Mouse (Mus musculus): ENCODE data around the gene Olfr1402. TPM values are rescaled to one million over a fixed set of nuclear protein-coding genes. Genes with fewer than 3 reads are reported as not detected.

The Olfr1402 gene
- total and polyA plus RNA-seq, 3 experiments, result not detected

- H3K27me3 ChIP-seq (ENCODE audit: control insufficient read depth in 1 of 2, insufficient read depth in 2 of 2, low read length in 2 of 2), result peaks cover 0 to 2% of the 10 kb centered on the region in 2 experiments; a peak in 2 of 4 replicates
- DNase-seq (ENCODE audit: low read depth, low spot score), result peak; percentile 34
- no peak overlapping the region for H3K27ac ChIP-seq (ENCODE audit: control insufficient read depth, low read depth, low read length)
- H3K79me2 ChIP-seq (ENCODE audit: control insufficient read depth, insufficient read depth, low read length, poor library complexity), result no peaks in the 10 kb centered on the region
- peaks cover 0 to 3% of the 10 kb centered on the region in 2 experiments; a peak in 1 of 4 replicates for H3K4me1 ChIP-seq (ENCODE audit: control insufficient read depth in 1 of 2, insufficient read depth in 2 of 2, low read length in 2 of 2)
- no peak overlapping the region for H3K9ac ChIP-seq (ENCODE audit: control insufficient read depth, low read depth, low read length, poor library complexity, severe bottlenecking)
- no peaks in the 10 kb centered on the region for H3K9me3 ChIP-seq (replicated peaks; ENCODE audit: insufficient read depth, low read length)
- peaks cover 0 to 3% of the 10 kb centered on the region in 2 experiments; a peak in 1 of 4 replicates for H3K36me3 ChIP-seq (ENCODE audit: control insufficient read depth in 1 of 2, insufficient read depth in 2 of 2, low read length in 2 of 2)
- no peak overlapping the region for H3K4me3 ChIP-seq (ENCODE audit: control insufficient read depth in 1 of 2, insufficient read depth in 1 of 2, low read depth in 2 of 2, low read length in 2 of 2)
- TF ChIP-seq TCF12 (IDR thresholded peaks at IDR 0.05; ENCODE audit: low read depth, low read length) (peak; percentile 57; the same call in 1 of the 2 replicates), EP300 (IDR thresholded peaks at IDR 0.05; ENCODE audit: low read depth in 1 of 2, low read length in 2 of 2) (no peak; a peak in 1 of 4 replicates), USF1 (IDR thresholded peaks at IDR 0.05; ENCODE audit: low read depth, low read length) (no peak), TBP (IDR thresholded peaks at IDR 0.05; ENCODE audit: low read depth, low read length) (no peak), UBTF (IDR thresholded peaks at IDR 0.05; ENCODE audit: borderline replicate concordance, insufficient read depth, low read depth, low read length) (no peak), POLR2AphosphoS5 (IDR thresholded peaks at IDR 0.05; ENCODE audit: borderline replicate concordance, low read depth, low read length) (no peak), GATA1 (IDR thresholded peaks at IDR 0.05; ENCODE audit: low read depth, low read length) (peak; percentile 55; the same call in 1 of the 2 replicates), MAFK (IDR thresholded peaks at IDR 0.05; ENCODE audit: borderline replicate concordance, low read depth, low read length) (no peak), MEF2A (IDR thresholded peaks at IDR 0.05; ENCODE audit: extremely low read depth, insufficient replicate concordance, low read depth, low read length, poor library complexity, severe bottlenecking) (no peak), ZKSCAN1 (IDR thresholded peaks at IDR 0.05; ENCODE audit: low read depth, low read length) (no peak)
Observed at GRCm38 (mm10) chr3:97438619-97439018, 16.8 kb upstream of the Olfr1402 start.

GRCm38 (mm10) chr3:97394289-97394688 lies 27.5 kb downstream of the Olfr1402 start:
- peak; percentile 75 for DNase-seq (ENCODE audit: low read depth, low spot score)
- H3K4me3 ChIP-seq (ENCODE audit: control insufficient read depth in 1 of 2, insufficient read depth in 1 of 2, low read depth in 2 of 2, low read length in 2 of 2), result no peak overlapping the region
- no peak for TF ChIP-seq EP300 (IDR thresholded peaks at IDR 0.05; ENCODE audit: low read depth in 1 of 2, low read length in 2 of 2)
- TF ChIP-seq RAD21 (IDR thresholded peaks at IDR 0.05; ENCODE audit: low read depth, low read length), result peak; percentile 78
- peak; percentile 92 to 95 (median 93) for TF ChIP-seq CTCF (IDR thresholded peaks at IDR 0.05 in 2 of 3, conservative IDR thresholded peaks at IDR 0.05 in 1 of 3; ENCODE audit: control insufficient read depth in 1 of 3, insufficient read depth in 1 of 3, low read depth in 2 of 3, low read length in 3 of 3, poor library complexity in 1 of 3, severe bottlenecking in 1 of 3)
- no peak for TF ChIP-seq MYB (IDR thresholded peaks at IDR 0.05; ENCODE audit: low read depth, low read length)
- TF ChIP-seq ZC3H11A (IDR thresholded peaks at IDR 0.05; ENCODE audit: low read depth, low read length), result peak; percentile 78
- TF ChIP-seq ETS1 (IDR thresholded peaks at IDR 0.05; ENCODE audit: low read depth, low read length), result no peak
- no peak for TF ChIP-seq ZNF384 (IDR thresholded peaks at IDR 0.05; ENCODE audit: low read depth, low read length)
- TF ChIP-seq SMC3 (IDR thresholded peaks at IDR 0.05; ENCODE audit: low read depth, low read length), result peak; percentile 95
- no peak for TF ChIP-seq UBTF (IDR thresholded peaks at IDR 0.05; ENCODE audit: borderline replicate concordance, insufficient read depth, low read depth, low read length)
- TF ChIP-seq BHLHE40 (IDR thresholded peaks at IDR 0.05; ENCODE audit: borderline replicate concordance, low read depth, low read length), result no peak

More at GRCm38 (mm10) chr3:97394289-97394688, 27.5 kb downstream of the Olfr1402 start:
- Histone ChIP-seq H3K9ac (ENCODE audit: control insufficient read depth, low read depth, low read length, poor library complexity, severe bottlenecking) (no peak overlapping the region), H3K36me3 (ENCODE audit: control insufficient read depth in 1 of 2, insufficient read depth in 2 of 2, low read length in 2 of 2) (no peaks in the 10 kb centered on the region), H3K9me3 (replicated peaks; ENCODE audit: insufficient read depth, low read length) (no peaks in the 10 kb centered on the region), H3K79me2 (ENCODE audit: control insufficient read depth, insufficient read depth, low read length, poor library complexity) (no peaks in the 10 kb centered on the region), H3K27me3 (ENCODE audit: control insufficient read depth in 1 of 2, insufficient read depth in 2 of 2, low read length in 2 of 2) (no peaks in the 10 kb centered on the region; a peak in 2 of 4 replicates), H3K27ac (ENCODE audit: control insufficient read depth, low read depth, low read length) (no peak overlapping the region), H3K4me1 (ENCODE audit: control insufficient read depth in 1 of 2, insufficient read depth in 2 of 2, low read length in 2 of 2) (no peaks in the 10 kb centered on the region)

Measured in MEL (cell line).